28 mouse cellular contexts compared by ENCODE assay signal in genomic region chr6:67110391-67110790, GRCm38 (mm10).
A peak's percentile ranks its signal among the peaks of the same experiment; 100 is the strongest.
DNase-seq lines count a peak whose midpoint lies in the region; ATAC-seq and TF ChIP-seq lines count a peak whose summit lies in the region.
"Had no signal": no experiment of that assay in that cellular context is flagged by ENCODE, and none has a peak within 500 bp of the region (broad histone marks: within the 10 kb centered on the region; RNA-seq: fewer than 3 reads in every experiment).

No protein-coding gene starts in this region.

- peak; percentile 48 for DNase-seq in gastrocnemius, adult 18-20 months (ENCODE audit: low spot score)
- no peak for DNase-seq in gastrocnemius, postnatal 4 days (ENCODE audit: low spot score in 2 of 2)
- peak; percentile 85 for DNase-seq in heart, adult 11 months
- DNase-seq in heart, postnatal 10 days = no peak
- peak; percentile 56 for DNase-seq in adipocyte (ENCODE audit: low spot score)
- no peak for DNase-seq in ovary, adult 18-20 months (ENCODE audit: low spot score)
- DNase-seq: adrenal gland, postnatal 10 days; adrenal gland, postnatal 36 days; cerebellum, adult 18-20 months; cerebellum, adult 9-10 months; cerebellum, postnatal 25 days; forebrain, postnatal 0 days; gastrocnemius, postnatal 10 days; heart, adult 18-20 months; heart, postnatal 14 days; heart, postnatal 4 days had no signal

- H3K27ac ChIP-seq in intestine, embryonic 16.5 days (ENCODE audit: low read length) = no peak overlapping the region
- H3K27ac ChIP-seq: embryonic facial prominence, embryonic 12.5 days; embryonic facial prominence, embryonic 15.5 days; heart, embryonic 15.5 days; hindbrain, embryonic 14.5 days; hindbrain, postnatal 0 days had no signal

- no peaks in the 10 kb centered on the region for H3K27me3 ChIP-seq in E14TG2a.4 (ENCODE audit: insufficient read depth, low read length)
- H3K27me3 ChIP-seq in intestine, embryonic 16.5 days (replicated peaks; ENCODE audit: control insufficient read depth, insufficient read depth, low read length) = no peaks in the 10 kb centered on the region
- H3K27me3 ChIP-seq: embryonic facial prominence, embryonic 15.5 days had no signal

- WGBS in intestine, embryonic 16.5 days = 72% methylated on average over 1 of the region's 1 CpGs

- no peak for ATAC-seq in intestine, embryonic 16.5 days
- ATAC-seq: activated CD4-positive, CD25-positive, alpha-beta regulatory T cell, adult 4 months; forebrain, embryonic 14.5 days; forebrain, postnatal 0 days; hindbrain, postnatal 0 days; inflammation-experienced regulatory T-cells, adult 6 months; intestine, postnatal 0 days had no signal

- no peak overlapping the region for H3K4me2 ChIP-seq in intestine, embryonic 16.5 days (ENCODE audit: low read depth, low read length)
- H3K4me2 ChIP-seq: embryonic facial prominence, embryonic 12.5 days; embryonic facial prominence, embryonic 15.5 days; heart, embryonic 12.5 days; heart, embryonic 15.5 days; hindbrain, embryonic 14.5 days had no signal

- peaks cover 87% of the 10 kb centered on the region for H3K4me1 ChIP-seq in E14TG2a.4 (replicated peaks; ENCODE audit: low read depth, low read length)
- H3K4me1 ChIP-seq in intestine, embryonic 16.5 days (ENCODE audit: control insufficient read depth, insufficient read depth, low read length) = peaks cover 10% of the 10 kb centered on the region
- H3K4me1 ChIP-seq: embryonic facial prominence, embryonic 12.5 days had no signal

- no peaks in the 10 kb centered on the region for H3K9me3 ChIP-seq in E14TG2a.4 (ENCODE audit: low read length)
- no peaks in the 10 kb centered on the region for H3K9me3 ChIP-seq in intestine, embryonic 16.5 days (ENCODE audit: control insufficient read depth, low read length)
- H3K9me3 ChIP-seq: embryonic facial prominence, embryonic 12.5 days; embryonic facial prominence, embryonic 15.5 days; heart, embryonic 12.5 days; heart, embryonic 15.5 days had no signal

- intact Hi-C loops in heart, postnatal 10 days (cut with DNase I) = no loop called here

- TF ChIP-seq CTCF in E14TG2a.4 (conservative IDR thresholded peaks at IDR 0.05; ENCODE audit: low read length) = no peak

- no peak overlapping the region for H3K9ac ChIP-seq in intestine, embryonic 16.5 days (ENCODE audit: low read depth, low read length)
- H3K9ac ChIP-seq: embryonic facial prominence, embryonic 12.5 days; embryonic facial prominence, embryonic 15.5 days; forebrain, postnatal 0 days; heart, embryonic 12.5 days; heart, embryonic 15.5 days; hindbrain, embryonic 14.5 days had no signal

- H3K4me3 ChIP-seq in E14TG2a.4 (replicated peaks; ENCODE audit: low read length) = peak overlapping the region; percentile 45; the same call in 1 of the 2 replicates
- no peak overlapping the region for H3K4me3 ChIP-seq in intestine, embryonic 16.5 days (ENCODE audit: low read length)
- H3K4me3 ChIP-seq: embryonic facial prominence, embryonic 12.5 days; embryonic facial prominence, embryonic 15.5 days; heart, embryonic 12.5 days; heart, embryonic 15.5 days had no signal

- no peaks in the 10 kb centered on the region for H3K36me3 ChIP-seq in E14TG2a.4 (ENCODE audit: insufficient read depth, low read length)
- no peaks in the 10 kb centered on the region for H3K36me3 ChIP-seq in intestine, embryonic 16.5 days (ENCODE audit: control insufficient read depth, insufficient read depth, low read length)
- H3K36me3 ChIP-seq: embryonic facial prominence, embryonic 12.5 days; embryonic facial prominence, embryonic 15.5 days; heart, embryonic 12.5 days; heart, embryonic 15.5 days had no signal

Comparison
In these comparisons a context has a peak if more than half of its experiments do, and no peak if none do; other contexts are left out.
1. DNase-seq: peak in gastrocnemius, adult 18-20 months (single experiment), heart, adult 11 months (single experiment) and adipocyte (single experiment); none in gastrocnemius, postnatal 4 days (0 of 2), heart, postnatal 10 days (0 of 2) and ovary, adult 18-20 months (single experiment).